Mouse (Mus musculus): ENCODE data around the gene Ppie.

GRCm38 (mm10) chr4:123139513-123140154 lies at the start of gene Ppie:
- TF ChIP-seq CTCF (IDR thresholded peaks at IDR 0.05; ENCODE audit: extremely low read depth, insufficient read depth, low read length), result no peak
- peak; percentile 86 for TF ChIP-seq POLR2A (IDR thresholded peaks at IDR 0.05; ENCODE audit: extremely low read depth, insufficient read depth, low read length)

Measured in cortical plate, adult 2 months (tissue).